Mouse (Mus musculus) hematopoietic stem cell, adult 5-6 weeks (primary cell): ENCODE measurements around the gene Arhgap1. TPM values are rescaled to one million over a fixed set of nuclear protein-coding genes. Genes with fewer than 3 reads are reported as not detected.
"Not testable (repeated sequence)": the region's sequence is repeated elsewhere in the genome, so short reads cannot be mapped to it uniquely, and the experiment has no call there.

Source experiments
- ATAC-seq, 2 experiments: fragments of 125-278 bp in 1 of 2; replicated peaks in 1 of 2; 2 replicates each; pipeline ENCODE4 v1.8.0; 2016 to 2017; ENCODE audit warnings: inconsistent platforms in 2 of 2, mild to moderate bottlenecking in 2 of 2, moderate number of reproducible peaks in 2 of 2, low read depth in 1 of 2, moderate TSS enrichment in 1 of 2; ENCODE audit not compliant: low FRiP score in 2 of 2, poor library complexity in 2 of 2, severe bottlenecking in 2 of 2, insufficient read depth in 1 of 2, low TSS enrichment in 1 of 2
- total RNA-seq: library from RNA; stranded (forward); fragments of 172-1452, 232-1000 nt; gene quantifications from 2 replicates; pipeline ENCODE4 v1.2.3, GENCODE M21; 2017

Gene Arhgap1
- 44.0 and 53.8 TPM in 2 replicates for total RNA-seq

- ATAC-seq, result peak; percentile 82 to 91
Observed at GRCm38 (mm10) chr2:91649553-91650359, at the start of gene Arhgap1, which contains the start of gene Zfp408. TSS of gene Arhgap1 (plus strand) at chr2:91649860. TSS of gene Zfp408 (minus strand) at chr2:91649791.

GRCm38 (mm10) chr2:91600475-91600874 lies 49.2 kb upstream of the Arhgap1 start:
- no peak for ATAC-seq

- ATAC-seq, result no peak
Observed at GRCm38 (mm10) chr2:91602389-91602788, 47.3 kb upstream of the Arhgap1 start.

- ATAC-seq, result not testable (repeated sequence)
Observed at GRCm38 (mm10) chr2:91609370-91609769, 40.3 kb upstream of the Arhgap1 start.

- no peak for ATAC-seq
Observed at GRCm38 (mm10) chr2:91622356-91622755, 27.3 kb upstream of the Arhgap1 start.

- ATAC-seq, result not testable (repeated sequence)
Observed at GRCm38 (mm10) chr2:91623366-91623765, 26.3 kb upstream of the Arhgap1 start.

GRCm38 (mm10) chr2:91627486-91627885 lies 22.2 kb upstream of the Arhgap1 start:
- no peak for ATAC-seq

- ATAC-seq, result no peak
Observed at GRCm38 (mm10) chr2:91628171-91628570, 21.5 kb upstream of the Arhgap1 start.

- no peak; a peak in 1 of 4 replicates for ATAC-seq
Observed at GRCm38 (mm10) chr2:91629682-91630081, 20.0 kb upstream of the Arhgap1 start.

- no peak for ATAC-seq
Observed at GRCm38 (mm10) chr2:91630384-91630783, 19.3 kb upstream of the Arhgap1 start.

- no peak for ATAC-seq
Observed at GRCm38 (mm10) chr2:91631826-91632225, 17.8 kb upstream of the Arhgap1 start.

GRCm38 (mm10) chr2:91632316-91632715 lies 17.3 kb upstream of the Arhgap1 start:
- no peak for ATAC-seq

GRCm38 (mm10) chr2:91633334-91633977 lies 16.2 kb upstream of the Arhgap1 start:
- ATAC-seq, result no peak

GRCm38 (mm10) chr2:91634841-91635240 lies 14.8 kb upstream of the Arhgap1 start:
- ATAC-seq, result no peak

- no peak for ATAC-seq
Observed at GRCm38 (mm10) chr2:91635486-91635885, 14.2 kb upstream of the Arhgap1 start.

GRCm38 (mm10) chr2:91636229-91636628 lies 13.4 kb upstream of the Arhgap1 start, which contains the start of gene F2:
TSS of gene F2 (minus strand) at chr2:91636414.
- no peak for ATAC-seq

GRCm38 (mm10) chr2:91636727-91637338 lies 12.8 kb upstream of the Arhgap1 start:
- ATAC-seq, result 0 out of 4 replicates have a peak, but pooled peaks of 1 of the 2 experiments have one; percentile 17

- ATAC-seq, result no peak
Observed at GRCm38 (mm10) chr2:91638931-91639330, 10.7 kb upstream of the Arhgap1 start.
